ENCODE assay signal across 34 mouse cellular contexts in genomic region chr7:102458618-102459380, GRCm38 (mm10). TPM values are rescaled to one million over a fixed set of nuclear protein-coding genes. Genes with fewer than 3 reads are reported as not detected.
DNase-seq lines count a peak whose midpoint lies in the region; ATAC-seq and TF ChIP-seq lines count a peak whose summit lies in the region.
"Had no signal": no experiment of that assay in that cellular context is flagged by ENCODE, and none has a peak within 500 bp of the region (broad histone marks: within the 10 kb centered on the region; RNA-seq: fewer than 3 reads in every experiment).

No protein-coding gene starts in this region.

- no peak for ATAC-seq in forebrain, embryonic 11.5 days (replicated peaks; ENCODE audit: low FRiP score)
- no peak for ATAC-seq in forebrain, postnatal 0 days
- ATAC-seq in megakaryocyte, adult 5-6 weeks (ENCODE audit: poor library complexity, severe bottlenecking), result peak; percentile 45; the same call in 1 of the 2 replicates
- no peak for ATAC-seq in lung, postnatal 0 days
- ATAC-seq: inflammation-experienced regulatory T-cells, adult 6 months; midbrain, embryonic 15.5 days had no signal

- no peaks in the 10 kb centered on the region for H3K27me3 ChIP-seq in forebrain, embryonic 11.5 days (ENCODE audit: control insufficient read depth, insufficient read depth, low read length)
- H3K27me3 ChIP-seq in forebrain, postnatal 0 days (ENCODE audit: insufficient read depth, low read length), result no peaks in the 10 kb centered on the region
- H3K27me3 ChIP-seq in lung, postnatal 0 days (replicated peaks; ENCODE audit: insufficient read depth, low read length), result no peaks in the 10 kb centered on the region
- H3K27me3 ChIP-seq: limb, embryonic 13.5 days; liver, embryonic 13.5 days; midbrain, embryonic 15.5 days; neural tube, embryonic 13.5 days had no signal

- peak; percentile 16 for DNase-seq in forebrain, embryonic 11.5 days (ENCODE audit: low spot score)
- DNase-seq in forebrain, postnatal 0 days, result no peak
- DNase-seq in urinary bladder, postnatal 14 days (ENCODE audit: low spot score), result peak; percentile 28
- DNase-seq in urinary bladder, adult 2 months (ENCODE audit: low spot score), result no peak
- DNase-seq in lung, postnatal 0 days (ENCODE audit: low spot score), result no peak
- DNase-seq in layer of hippocampus, adult 11-12 months (ENCODE audit: low spot score), result no peak
- no peak for DNase-seq in right cerebral cortex, adult 18-20 months
- DNase-seq: adrenal gland, postnatal 36 days; cerebellum, adult 11 months; cerebellum, adult 9-11 months; gastrocnemius, adult 2 months; heart, postnatal 4 days; kidney, adult 9 months; kidney, postnatal 25 days; liver, embryonic 13.5 days; lung, embryonic 14.5 days; lung, postnatal 36 days; thymus, adult 18-20 months; thymus, postnatal 36 days had no signal

- H3K9me3 ChIP-seq in forebrain, embryonic 11.5 days (ENCODE audit: control insufficient read depth, low read length), result no peaks in the 10 kb centered on the region
- H3K9me3 ChIP-seq in forebrain, postnatal 0 days (ENCODE audit: low read length), result no peaks in the 10 kb centered on the region
- H3K9me3 ChIP-seq in lung, postnatal 0 days (ENCODE audit: low read length), result no peaks in the 10 kb centered on the region
- H3K9me3 ChIP-seq: embryonic facial prominence, embryonic 10.5 days; forebrain, embryonic 10.5 days; heart, embryonic 10.5 days; limb, embryonic 13.5 days; liver, embryonic 13.5 days; midbrain, embryonic 15.5 days; neural tube, embryonic 13.5 days had no signal

- H3K4me3 ChIP-seq in forebrain, embryonic 11.5 days (ENCODE audit: low read depth, low read length), result no peak overlapping the region
- H3K4me3 ChIP-seq in forebrain, postnatal 0 days (ENCODE audit: low read depth, low read length), result no peak overlapping the region
- H3K4me3 ChIP-seq in lung, postnatal 0 days (ENCODE audit: low read depth, low read length), result no peak overlapping the region
- H3K4me3 ChIP-seq: embryonic facial prominence, embryonic 10.5 days; forebrain, embryonic 10.5 days; gastrocnemius, adult 2 months; heart, embryonic 10.5 days; limb, embryonic 13.5 days; liver, embryonic 13.5 days; midbrain, embryonic 15.5 days; myocyte; neural tube, embryonic 13.5 days had no signal

- H3K4me2 ChIP-seq in forebrain, embryonic 11.5 days (ENCODE audit: low read depth, low read length, severe bottlenecking), result no peak overlapping the region
- H3K4me2 ChIP-seq in forebrain, postnatal 0 days (ENCODE audit: low read depth), result no peak overlapping the region
- no peak overlapping the region for H3K4me2 ChIP-seq in lung, postnatal 0 days (replicated peaks; ENCODE audit: low read depth, low read length)
- H3K4me2 ChIP-seq: hindbrain, embryonic 14.5 days; limb, embryonic 13.5 days; liver, embryonic 13.5 days; lung, embryonic 14.5 days; midbrain, embryonic 15.5 days; neural tube, embryonic 13.5 days had no signal

- peaks cover 26% of the 10 kb centered on the region for H3K36me3 ChIP-seq in forebrain, embryonic 11.5 days (ENCODE audit: control insufficient read depth, insufficient read depth, low read length)
- peaks cover 67% of the 10 kb centered on the region for H3K36me3 ChIP-seq in forebrain, postnatal 0 days (ENCODE audit: insufficient read depth)
- H3K36me3 ChIP-seq in lung, postnatal 0 days (ENCODE audit: insufficient read depth, low read length), result peaks cover 42% of the 10 kb centered on the region

- H3K9ac ChIP-seq in forebrain, embryonic 11.5 days (ENCODE audit: low read length), result no peak overlapping the region
- H3K9ac ChIP-seq in forebrain, postnatal 0 days, result no peak overlapping the region
- H3K9ac ChIP-seq in lung, postnatal 0 days (replicated peaks; ENCODE audit: low read depth), result no peak overlapping the region
- H3K9ac ChIP-seq: hindbrain, embryonic 14.5 days; limb, embryonic 13.5 days; liver, embryonic 13.5 days; lung, embryonic 14.5 days; midbrain, embryonic 15.5 days; neural tube, embryonic 13.5 days had no signal

- 85% methylated on average over 5 of the region's 5 CpGs for WGBS in forebrain, embryonic 11.5 days
- WGBS in forebrain, postnatal 0 days, result 81% methylated on average over 5 of the region's 5 CpGs
- 87% methylated on average over 5 of the region's 5 CpGs for WGBS in lung, postnatal 0 days

- H3K4me1 ChIP-seq in forebrain, embryonic 11.5 days (replicated peaks; ENCODE audit: control insufficient read depth, insufficient read depth, low read length), result no peaks in the 10 kb centered on the region
- H3K4me1 ChIP-seq in forebrain, postnatal 0 days (ENCODE audit: insufficient read depth), result no peaks in the 10 kb centered on the region
- H3K4me1 ChIP-seq in lung, postnatal 0 days (ENCODE audit: insufficient read depth, low read depth, low read length), result no peaks in the 10 kb centered on the region
- H3K4me1 ChIP-seq: embryonic facial prominence, embryonic 10.5 days; forebrain, embryonic 10.5 days; heart, embryonic 10.5 days; limb, embryonic 13.5 days; midbrain, embryonic 15.5 days; neural tube, embryonic 13.5 days had no signal

- TF ChIP-seq EP300 in lung, postnatal 0 days (IDR thresholded peaks at IDR 0.05), result no peak

- H3K27ac ChIP-seq in forebrain, embryonic 11.5 days (ENCODE audit: low read depth, low read length), result no peak overlapping the region
- no peak overlapping the region for H3K27ac ChIP-seq in forebrain, postnatal 0 days (ENCODE audit: low read depth, low read length)
- H3K27ac ChIP-seq in lung, postnatal 0 days (ENCODE audit: low read length), result no peak overlapping the region
- H3K27ac ChIP-seq: embryonic facial prominence, embryonic 10.5 days; forebrain, embryonic 10.5 days; gastrocnemius, adult 2 months; heart, embryonic 10.5 days; hindbrain, embryonic 14.5 days; limb, embryonic 13.5 days; liver, embryonic 13.5 days; midbrain, embryonic 15.5 days; neural tube, embryonic 13.5 days had no signal

- TF ChIP-seq CTCF in forebrain, postnatal 0 days (IDR thresholded peaks at IDR 0.05; ENCODE audit: low read depth), result no peak
- TF ChIP-seq CTCF in lung, postnatal 0 days (IDR thresholded peaks at IDR 0.05), result no peak

RNA-seq across cellular contexts. Expression of gene Rrm1, which starts 17.3 kb away (rescaled TPM):
- polyA plus RNA-seq in forebrain, embryonic 11.5 days (2014; fragmentation: Nextera tagmentation; extraction: Ambion mirVana), result 274 and 290 TPM in 2 replicates
- total RNA-seq in forebrain, postnatal 0 days (2014; rRNA removed), result 31.9 and 40.0 TPM in 2 replicates
- polyA plus RNA-seq in forebrain, postnatal 0 days (2015; fragmentation: Nextera tagmentation; extraction: Ambion mirVana), result 25.6 and 30.9 TPM in 2 replicates
- polyA plus RNA-seq in urinary bladder, adult 2 months (2012; rRNA removed), result 21.9 and 23.9 TPM in 2 replicates
- 161 and 172 TPM in 2 replicates for total RNA-seq in megakaryocyte, adult 5-6 weeks (2015)
- 413 and 515 TPM in 2 replicates for total RNA-seq in megakaryocyte, adult 5-6 weeks (2017)
- polyA plus RNA-seq in lung, postnatal 0 days (2015; fragmentation: Nextera tagmentation; extraction: Ambion mirVana), result 20.7 and 25.2 TPM in 2 replicates

RNA-seq across cellular contexts. Expression of gene Olfr543, which starts 22.7 kb away (rescaled TPM):
- 1.0 and 1.5 TPM in 2 replicates for polyA plus RNA-seq in forebrain, embryonic 11.5 days (2014; fragmentation: Nextera tagmentation; extraction: Ambion mirVana)
- total RNA-seq in forebrain, postnatal 0 days (2014; rRNA removed), result not detected in 2 replicates
- polyA plus RNA-seq in forebrain, postnatal 0 days (2015; fragmentation: Nextera tagmentation; extraction: Ambion mirVana), result 0.23 and 0.25 TPM in 2 replicates
- polyA plus RNA-seq in urinary bladder, adult 2 months (2012; rRNA removed), result not detected in 2 replicates
- total RNA-seq in megakaryocyte, adult 5-6 weeks (2015), result not detected in 2 replicates
- total RNA-seq in megakaryocyte, adult 5-6 weeks (2017), result not detected in 2 replicates
- not detected in 2 replicates for polyA plus RNA-seq in lung, postnatal 0 days (2015; fragmentation: Nextera tagmentation; extraction: Ambion mirVana)
- total RNA-seq: adrenal gland, postnatal 36 days; gastrocnemius, adult 2 months; gastrocnemius, postnatal 4 days; heart, postnatal 4 days; layer of hippocampus, adult 8-10 months; left cerebral cortex, postnatal 25 days had no signal
- polyA plus RNA-seq: cortical plate, adult 2 months; myocyte had no signal

RNA-seq across cellular contexts. Expression of gene Olfr544, which starts 29.3 kb away (rescaled TPM):
- 0.11 and 0.40 TPM in 2 replicates for polyA plus RNA-seq in forebrain, embryonic 11.5 days (2014; fragmentation: Nextera tagmentation; extraction: Ambion mirVana)
- total RNA-seq in forebrain, postnatal 0 days (2014; rRNA removed), result not detected in 2 replicates
- polyA plus RNA-seq in forebrain, postnatal 0 days (2015; fragmentation: Nextera tagmentation; extraction: Ambion mirVana), result 0.04 and 0.05 TPM in 2 replicates
- polyA plus RNA-seq in urinary bladder, adult 2 months (2012; rRNA removed), result not detected in 2 replicates
- total RNA-seq in megakaryocyte, adult 5-6 weeks (2015), result not detected in 2 replicates
- total RNA-seq in megakaryocyte, adult 5-6 weeks (2017), result 0.04 TPM in 1 of 2 replicates, not detected in the other
- polyA plus RNA-seq in lung, postnatal 0 days (2015; fragmentation: Nextera tagmentation; extraction: Ambion mirVana), result not detected in 2 replicates
- total RNA-seq: adrenal gland, postnatal 36 days; gastrocnemius, adult 2 months; gastrocnemius, postnatal 4 days; heart, postnatal 4 days; layer of hippocampus, adult 8-10 months; left cerebral cortex, postnatal 25 days had no signal
- polyA plus RNA-seq: cortical plate, adult 2 months; inflammation-experienced regulatory T-cells, adult 6 months; myocyte; neural tube, embryonic 13.5 days had no signal

RNA-seq across cellular contexts. Expression of gene Olfr545, which starts 40.6 kb away (rescaled TPM):
- 0.09 and 0.12 TPM in 2 replicates for polyA plus RNA-seq in forebrain, embryonic 11.5 days (2014; fragmentation: Nextera tagmentation; extraction: Ambion mirVana)
- 0.24 TPM in 1 of 2 replicates, not detected in the other for total RNA-seq in forebrain, postnatal 0 days (2014; rRNA removed)
- polyA plus RNA-seq in forebrain, postnatal 0 days (2015; fragmentation: Nextera tagmentation; extraction: Ambion mirVana), result 0.05 and 0.08 TPM in 2 replicates
- not detected in 2 replicates for polyA plus RNA-seq in urinary bladder, adult 2 months (2012; rRNA removed)
- total RNA-seq in megakaryocyte, adult 5-6 weeks (2015), result not detected in 2 replicates
- not detected in 2 replicates for total RNA-seq in megakaryocyte, adult 5-6 weeks (2017)
- polyA plus RNA-seq in lung, postnatal 0 days (2015; fragmentation: Nextera tagmentation; extraction: Ambion mirVana), result not detected in 2 replicates
- total RNA-seq: adrenal gland, postnatal 36 days; gastrocnemius, adult 2 months; gastrocnemius, postnatal 4 days; heart, postnatal 4 days; layer of hippocampus, adult 8-10 months; left cerebral cortex, postnatal 25 days had no signal
- polyA plus RNA-seq: cortical plate, adult 2 months; heart, embryonic 10.5 days; heart, embryonic 16.5 days; inflammation-experienced regulatory T-cells, adult 6 months; limb, embryonic 13.5 days; liver, embryonic 13.5 days; lung, embryonic 14.5 days; myocyte had no signal

Comparison
In these comparisons a context has a peak if more than half of its experiments do, and no peak if none do; other contexts are left out.
1. DNase-seq: peak in forebrain, embryonic 11.5 days (single experiment) and urinary bladder, postnatal 14 days (single experiment); none in forebrain, postnatal 0 days (single experiment), urinary bladder, adult 2 months (single experiment), lung, postnatal 0 days (single experiment), layer of hippocampus, adult 11-12 months (single experiment) and right cerebral cortex, adult 18-20 months (single experiment).